Mouse (Mus musculus): ENCODE measurements around the gene Dctpp1.
"Not testable (repeated sequence)": the region's sequence is repeated elsewhere in the genome, so short reads cannot be mapped to it uniquely, and the experiment has no call there.

Gene Dctpp1

DNA sequence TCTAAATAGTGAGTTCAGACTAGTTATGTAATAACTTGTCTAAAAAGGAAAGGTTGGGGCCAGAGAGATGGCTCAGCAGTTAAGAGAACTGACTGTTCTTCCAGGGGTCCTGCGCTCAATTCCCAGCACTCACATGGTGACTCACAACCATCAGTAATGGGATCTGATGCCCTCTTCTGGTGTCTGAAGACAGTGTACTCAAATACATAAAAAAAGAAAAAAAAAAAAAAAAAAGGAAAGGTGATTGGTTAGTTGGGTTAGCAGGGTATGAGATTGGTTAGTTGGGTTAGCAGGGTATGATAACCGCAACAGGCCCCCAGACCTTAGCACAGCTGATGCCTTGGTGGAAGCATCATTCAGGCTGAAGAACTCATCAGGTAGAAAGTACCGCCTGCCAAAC lies 3.0 kb upstream of the Dctpp1 start:
- DNase-seq: no peak

DNA sequence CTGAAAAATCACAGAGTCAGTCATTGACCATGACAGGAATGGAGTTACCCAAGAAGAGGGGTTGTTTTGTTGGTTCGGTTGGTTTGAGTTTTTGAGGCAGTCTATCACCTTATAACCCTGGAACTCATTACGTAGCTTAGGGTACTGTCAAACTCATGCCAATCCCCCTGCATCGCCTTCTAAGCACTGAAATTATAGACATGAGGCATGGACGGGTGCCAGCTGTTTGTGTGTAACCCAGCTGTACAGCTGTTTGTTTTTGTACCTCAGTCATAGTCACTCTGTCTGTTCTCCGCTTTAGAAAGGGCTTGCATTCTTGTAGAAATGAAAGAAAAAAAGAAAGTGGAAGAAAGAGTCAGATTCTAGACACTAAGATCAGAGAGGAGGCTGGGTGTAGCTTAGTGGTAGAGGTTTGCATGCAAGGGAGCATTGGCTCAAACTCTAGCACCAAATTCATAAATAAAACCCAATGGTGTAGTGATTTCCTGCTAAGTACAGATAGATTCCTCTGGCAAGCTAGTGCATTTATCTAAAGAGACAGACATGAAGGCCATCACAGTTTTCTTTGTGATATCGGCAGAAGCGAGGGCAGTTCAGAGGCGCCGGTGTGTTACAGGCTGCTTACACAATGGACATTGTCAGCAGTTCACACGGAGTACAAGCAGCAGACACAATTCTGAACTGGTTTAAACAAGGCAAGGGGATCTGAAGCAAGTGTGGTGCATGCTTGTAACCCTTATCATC lies 1.9 kb upstream of the Dctpp1 start:
- no peak for DNase-seq

- no peak for DNase-seq
Observed at GRCm38 (mm10) chr7:127259186-127259905, 1.2 kb downstream of the Dctpp1 start.

- no peak for DNase-seq
Observed at GRCm38 (mm10) chr7:127256518-127256917, 4.0 kb downstream of the Dctpp1 start.

DNA sequence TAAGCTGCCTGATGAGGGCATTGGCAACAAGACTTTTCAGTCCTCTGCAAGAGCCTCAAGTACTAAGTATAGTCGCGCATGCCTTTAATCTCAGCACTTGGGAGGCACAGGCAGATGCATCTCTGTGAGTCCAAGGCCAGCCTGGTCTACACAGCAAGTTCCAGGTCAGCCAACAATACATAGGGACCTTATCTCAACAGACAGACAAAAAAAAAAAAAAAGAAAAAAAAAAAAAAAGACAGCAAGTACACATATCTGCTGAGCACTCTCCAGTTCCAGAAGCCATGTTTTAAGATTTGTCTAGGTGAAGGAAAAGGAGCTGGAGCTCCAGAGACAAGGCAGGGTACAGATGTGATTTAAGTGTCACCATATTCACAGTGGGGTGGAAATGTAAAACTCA lies 4.5 kb downstream of the Dctpp1 start:
- DNase-seq: no peak

GRCm38 (mm10) chr7:127255008-127255407 lies 5.5 kb downstream of the Dctpp1 start:
- no peak for DNase-seq

- peak; percentile 96 for DNase-seq
Observed at GRCm38 (mm10) chr7:127253821-127254769, 6.4 kb downstream of the Dctpp1 start.

GRCm38 (mm10) chr7:127253341-127253740 lies 7.2 kb downstream of the Dctpp1 start:
- no peak for DNase-seq

GRCm38 (mm10) chr7:127252414-127252813 lies 8.1 kb downstream of the Dctpp1 start:
- DNase-seq: peak; percentile 37

- not testable (repeated sequence) for DNase-seq
Observed at GRCm38 (mm10) chr7:127250511-127250910, 10.0 kb downstream of the Dctpp1 start.

- peak; percentile 64 for DNase-seq
Observed at GRCm38 (mm10) chr7:127244658-127245510, 15.6 kb downstream of the Dctpp1 start.

GRCm38 (mm10) chr7:127243870-127244657 lies 16.4 kb downstream of the Dctpp1 start, which contains the start of gene Zfp771:
Gene Zfp771 (plus strand): TSS chr7:127244274.
- DNase-seq: peak; percentile 98

DNA sequence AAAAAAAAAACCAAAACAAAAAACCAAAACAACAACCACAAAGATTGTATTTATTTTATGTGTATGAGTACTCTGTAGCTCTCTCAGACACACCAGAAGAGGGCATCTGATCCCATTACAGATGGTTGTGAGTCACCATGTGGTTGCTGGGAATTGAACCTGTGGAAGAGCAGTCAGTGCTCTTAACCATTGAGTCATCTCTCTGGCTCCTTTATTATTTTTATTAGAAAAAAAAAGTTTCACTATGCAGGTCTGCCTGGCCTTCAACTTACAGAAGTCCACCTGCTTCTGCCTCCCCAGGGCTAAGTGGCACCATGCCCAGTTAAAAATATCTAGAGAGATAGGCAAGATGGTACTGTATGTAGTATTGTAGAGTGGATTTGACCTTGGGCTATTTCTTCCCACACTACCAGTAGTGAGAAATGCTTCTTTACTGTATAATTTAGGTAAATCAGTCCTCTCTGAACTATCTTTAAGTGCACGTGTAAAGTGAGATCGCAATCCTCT lies 17.1 kb downstream of the Dctpp1 start:
- no peak for DNase-seq

DNA sequence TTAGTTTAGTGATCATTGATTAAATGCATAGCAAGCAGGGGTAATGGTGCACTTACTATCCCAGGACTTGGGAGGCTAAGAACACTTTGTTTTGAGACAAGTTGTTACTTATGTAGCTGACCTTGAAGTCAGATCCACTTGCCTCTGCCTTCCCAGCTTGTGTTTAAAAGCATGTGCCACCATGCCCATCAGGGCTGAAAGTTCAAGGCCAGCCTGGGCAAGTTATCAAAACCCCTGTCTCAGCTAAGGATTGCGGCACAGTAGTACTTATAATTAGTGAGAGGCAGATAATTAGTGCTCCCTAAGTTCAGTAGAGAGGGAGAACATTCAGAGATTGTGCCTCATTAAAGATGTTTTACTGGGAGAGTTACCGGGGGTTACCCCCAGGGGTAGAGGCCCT lies 25.7 kb downstream of the Dctpp1 start:
- no peak for DNase-seq

GRCm38 (mm10) chr7:127233765-127234164 lies 26.7 kb downstream of the Dctpp1 start:
- no peak for DNase-seq

DNA sequence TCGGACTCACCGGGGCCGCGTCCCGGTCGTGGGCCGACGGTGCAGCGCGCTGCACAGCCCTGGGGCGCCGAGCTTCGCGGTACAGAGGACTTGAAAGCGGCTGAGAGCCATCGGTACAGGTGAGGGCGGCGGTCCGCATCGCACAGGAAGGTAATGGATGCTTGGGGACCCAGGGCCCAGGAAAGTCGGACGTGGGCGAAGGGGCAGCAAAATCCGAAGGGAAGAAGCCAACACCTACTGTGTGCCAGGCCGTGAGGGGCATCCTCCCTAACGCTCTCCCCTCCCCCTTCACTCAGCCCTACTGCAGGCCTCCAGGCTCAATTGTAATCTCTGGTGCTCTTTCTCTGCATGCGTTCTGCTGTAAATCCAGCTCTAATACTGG lies 27.1 kb downstream of the Dctpp1 start:
- DNase-seq: no peak

- peak; percentile 85 for DNase-seq
Observed at GRCm38 (mm10) chr7:127232622-127233367, 27.7 kb downstream of the Dctpp1 start, which contains the start of the genes Zfp553 and Sept1. Gene Zfp553 (plus strand): TSS chr7:127233061. Gene Sept1 (minus strand): TSS chr7:127233130.

GRCm38 (mm10) chr7:127231826-127232621 lies 28.5 kb downstream of the Dctpp1 start:
- DNase-seq: peak; percentile 4

GRCm38 (mm10) chr7:127231376-127231775 lies 29.1 kb downstream of the Dctpp1 start:
- no peak for DNase-seq
